Comparison of ENCODE assay signal across 21 mouse cellular contexts in genomic region chr13:24866430-24867402, GRCm38 (mm10). TPM values are rescaled to one million over a fixed set of nuclear protein-coding genes. Genes with fewer than 3 reads are reported as not detected.
DNase-seq lines count a peak whose midpoint lies in the region; ATAC-seq lines count a peak whose summit lies in the region.
"Had no signal": no experiment of that assay in that cellular context is flagged by ENCODE, and none has a peak within 500 bp of the region (broad histone marks: within the 10 kb centered on the region; RNA-seq: fewer than 3 reads in every experiment).

No protein-coding gene starts in this region.

- no peak overlapping the region for H3K4me3 ChIP-seq in liver, embryonic 16.5 days (ENCODE audit: low read depth, low read length)
- no peak overlapping the region for H3K4me3 ChIP-seq in intestine, embryonic 15.5 days (replicated peaks)
- H3K4me3 ChIP-seq: embryonic facial prominence, embryonic 10.5 days; erythroblast, embryonic 14.5 days; hindbrain, embryonic 15.5 days; liver, embryonic 15.5 days; midbrain, embryonic 13.5 days had no signal

- no peaks in the 10 kb centered on the region for H3K9me3 ChIP-seq in liver, embryonic 16.5 days (replicated peaks; ENCODE audit: control insufficient read depth, low read length)
- no peaks in the 10 kb centered on the region for H3K9me3 ChIP-seq in intestine, embryonic 15.5 days
- H3K9me3 ChIP-seq: embryonic facial prominence, embryonic 10.5 days; hindbrain, embryonic 15.5 days; liver, embryonic 15.5 days; midbrain, embryonic 13.5 days had no signal

- 64% methylated on average over 9 of the region's 9 CpGs for WGBS in liver, embryonic 16.5 days (ENCODE audit: insufficient replicate concordance)
- WGBS in intestine, embryonic 15.5 days = 44% methylated on average over 9 of the region's 9 CpGs

- H3K9ac ChIP-seq in liver, embryonic 16.5 days (ENCODE audit: low read depth, low read length) = no peak overlapping the region
- no peak overlapping the region for H3K9ac ChIP-seq in intestine, embryonic 15.5 days
- H3K9ac ChIP-seq: forebrain, postnatal 0 days; hindbrain, embryonic 15.5 days; liver, embryonic 15.5 days; midbrain, embryonic 13.5 days had no signal

- peaks cover 5% of the 10 kb centered on the region; the same call in 1 of the 2 replicates for H3K4me1 ChIP-seq in liver, embryonic 16.5 days (ENCODE audit: control insufficient read depth, low read depth, low read length)
- peaks cover 15% of the 10 kb centered on the region for H3K4me1 ChIP-seq in intestine, embryonic 15.5 days (replicated peaks)
- H3K4me1 ChIP-seq: hindbrain, embryonic 15.5 days; liver, embryonic 15.5 days; midbrain, embryonic 13.5 days had no signal

- no peaks in the 10 kb centered on the region for H3K27me3 ChIP-seq in liver, embryonic 16.5 days (ENCODE audit: control insufficient read depth, insufficient read depth, low read depth, low read length)
- H3K27me3 ChIP-seq in intestine, embryonic 15.5 days (replicated peaks) = no peaks in the 10 kb centered on the region
- H3K27me3 ChIP-seq: hindbrain, embryonic 15.5 days; liver, embryonic 15.5 days; midbrain, embryonic 13.5 days had no signal

- peak; percentile 45; the same call in 1 of the 2 replicates for ATAC-seq in liver, embryonic 16.5 days (ENCODE audit: low read depth)
- ATAC-seq in intestine, embryonic 15.5 days = peak; percentile 91
- ATAC-seq in erythroid progenitor cell, adult 5-6 weeks (replicated peaks; ENCODE audit: low FRiP score, poor library complexity, severe bottlenecking) = no peak
- ATAC-seq: forebrain, postnatal 0 days; midbrain, embryonic 13.5 days had no signal

- peak; percentile 23 for DNase-seq in embryo, embryonic 10.5 days (ENCODE audit: low spot score)
- DNase-seq in embryo, embryonic 11 days = no peak
- no peak for DNase-seq in liver
- DNase-seq in yolk sac, embryonic 10.5 days (ENCODE audit: low spot score) = no peak
- no peak for DNase-seq in left cerebral cortex, adult 11 months (ENCODE audit: low spot score)
- DNase-seq: adrenal gland, postnatal 14 days; cerebellum, adult 9-11 months; forebrain, postnatal 0 days; gastrocnemius, postnatal 14 days; right cerebral cortex, adult 18-20 months had no signal

- H3K4me2 ChIP-seq in liver, embryonic 16.5 days (ENCODE audit: low read depth, low read length) = no peak overlapping the region
- no peak overlapping the region for H3K4me2 ChIP-seq in intestine, embryonic 15.5 days (replicated peaks)
- H3K4me2 ChIP-seq: hindbrain, embryonic 15.5 days; liver, embryonic 15.5 days; midbrain, embryonic 13.5 days had no signal

- H3K36me3 ChIP-seq in liver, embryonic 16.5 days (ENCODE audit: control insufficient read depth, insufficient read depth) = no peaks in the 10 kb centered on the region
- H3K36me3 ChIP-seq in intestine, embryonic 15.5 days = no peaks in the 10 kb centered on the region
- H3K36me3 ChIP-seq: embryonic facial prominence, embryonic 10.5 days; hindbrain, embryonic 15.5 days; liver, embryonic 15.5 days; midbrain, embryonic 13.5 days had no signal

- H3K27ac ChIP-seq in liver, embryonic 16.5 days (ENCODE audit: low read length) = no peak overlapping the region
- peak overlapping the region; percentile 57 for H3K27ac ChIP-seq in intestine, embryonic 15.5 days
- H3K27ac ChIP-seq: embryonic facial prominence, embryonic 10.5 days; hindbrain, embryonic 15.5 days; liver, embryonic 15.5 days; macrophage; midbrain, embryonic 13.5 days had no signal

RNA-seq across cellular contexts. Expression of gene D130043K22Rik, which starts 21.8 kb away (rescaled TPM):
- 0.12 and 0.27 TPM in 2 replicates for polyA plus RNA-seq in liver, embryonic 16.5 days (2015; fragmentation: Nextera tagmentation; extraction: Ambion mirVana)
- polyA plus RNA-seq in intestine, embryonic 15.5 days (2015; fragmentation: Nextera tagmentation; extraction: Ambion mirVana) = 1.2 and 1.3 TPM in 2 replicates
- not detected in 2 replicates for total RNA-seq in erythroid progenitor cell, adult 5-6 weeks (2015; ENCODE audit: low replicate concordance)
- total RNA-seq in erythroid progenitor cell, adult 5-6 weeks (2017; ENCODE audit: low replicate concordance) = not detected in 2 replicates
- total RNA-seq: gastrocnemius, postnatal 14 days; heart, postnatal 25 days had no signal
- polyA plus RNA-seq: erythroblast, embryonic 14.5 days; macrophage; spleen, adult 2 months had no signal

RNA-seq across cellular contexts. Expression of gene Tdp2, which starts 35.2 kb away (rescaled TPM):
- polyA plus RNA-seq in liver, embryonic 16.5 days (2015; fragmentation: Nextera tagmentation; extraction: Ambion mirVana) = 19.6 and 22.3 TPM in 2 replicates
- 55.9 and 65.0 TPM in 2 replicates for polyA plus RNA-seq in intestine, embryonic 15.5 days (2015; fragmentation: Nextera tagmentation; extraction: Ambion mirVana)
- 40.0 and 51.6 TPM in 2 replicates for total RNA-seq in erythroid progenitor cell, adult 5-6 weeks (2015; ENCODE audit: low replicate concordance)
- 22.4 and 54.9 TPM in 2 replicates for total RNA-seq in erythroid progenitor cell, adult 5-6 weeks (2017; ENCODE audit: low replicate concordance)

RNA-seq across cellular contexts. Expression of gene Acot13, which starts 35.4 kb away (rescaled TPM):
- polyA plus RNA-seq in liver, embryonic 16.5 days (2015; fragmentation: Nextera tagmentation; extraction: Ambion mirVana) = 56.0 and 56.9 TPM in 2 replicates
- 162 and 165 TPM in 2 replicates for polyA plus RNA-seq in intestine, embryonic 15.5 days (2015; fragmentation: Nextera tagmentation; extraction: Ambion mirVana)
- total RNA-seq in erythroid progenitor cell, adult 5-6 weeks (2015; ENCODE audit: low replicate concordance) = 18.0 and 24.1 TPM in 2 replicates
- 22.7 and 26.2 TPM in 2 replicates for total RNA-seq in erythroid progenitor cell, adult 5-6 weeks (2017; ENCODE audit: low replicate concordance)
